Mouse (Mus musculus) cerebellum, adult 18-20 months (tissue): ENCODE data around the gene Chodl.
A peak's percentile ranks its signal among the peaks of the same experiment; 100 is the strongest.

Experiments used
- DNase-seq, 2 experiments: peaks; one replicate each; pipeline ENCODE4 v3.0.0; 2021

Gene Chodl

DNA sequence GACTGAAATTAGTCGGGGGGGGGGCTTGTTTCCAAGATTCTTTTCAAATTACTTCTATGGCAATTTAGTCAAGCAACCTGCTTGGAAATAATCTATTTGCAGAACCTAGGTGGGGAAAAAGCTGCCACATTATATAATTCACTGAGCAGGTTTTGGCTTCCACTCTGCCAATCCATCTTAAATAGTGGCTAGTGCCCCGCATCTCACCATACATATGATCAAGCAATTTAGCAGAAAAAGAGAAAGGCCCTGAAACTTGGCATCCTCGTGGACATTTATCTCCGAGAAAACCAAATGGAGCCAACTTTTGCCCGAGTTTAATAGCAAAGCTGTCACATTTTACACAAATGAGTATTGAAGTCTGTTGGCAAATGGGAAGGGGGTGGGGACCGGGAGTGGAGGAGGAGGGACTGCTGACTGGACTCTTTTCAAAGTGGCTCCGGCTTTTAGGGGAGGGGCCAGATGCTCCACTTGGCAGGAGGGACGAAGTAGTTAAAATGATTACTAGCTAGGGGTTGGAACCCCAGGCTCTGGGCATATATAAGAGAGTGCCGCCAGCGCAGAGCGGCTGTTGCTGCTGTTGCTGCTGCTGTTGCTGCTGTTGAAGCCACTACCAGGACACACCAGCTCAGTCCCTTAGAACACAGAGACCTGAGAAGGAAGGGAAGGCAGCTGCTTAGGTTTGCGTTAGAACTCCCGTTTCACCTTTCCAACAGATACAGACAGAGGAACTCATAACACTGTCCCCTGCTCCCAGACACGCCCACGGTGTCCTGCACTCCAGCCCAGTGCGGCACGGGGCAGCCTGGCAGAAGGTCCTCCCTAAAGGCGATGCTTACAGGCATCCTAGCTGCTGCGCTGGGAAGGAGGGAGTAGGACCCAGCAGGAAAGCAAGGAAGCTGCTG lies at the start of gene Chodl:
Chodl (plus strand) TSS at position 567 of the 905 bp plus-strand sequence.
- DNase-seq = no peak

DNA sequence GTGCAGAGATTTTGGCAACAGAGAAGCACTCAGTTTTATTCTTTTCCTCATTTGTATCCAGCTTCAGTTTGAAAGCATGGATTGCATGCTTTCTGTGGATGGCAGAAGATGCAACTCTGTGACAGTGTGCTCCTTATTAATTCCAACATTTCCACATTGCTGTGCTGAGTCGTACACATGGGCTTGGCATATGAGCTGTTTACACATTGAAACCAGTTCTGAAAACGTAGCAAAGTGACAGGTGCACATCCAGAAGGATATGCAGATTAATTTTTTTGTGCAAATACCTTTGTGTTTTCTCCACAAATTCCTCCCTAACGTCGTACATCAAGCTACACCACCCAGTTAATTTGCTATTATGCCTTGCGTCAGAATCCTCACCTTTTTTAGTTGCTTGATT lies 8.1 kb upstream of the Chodl start:
- DNase-seq = no peak

DNA sequence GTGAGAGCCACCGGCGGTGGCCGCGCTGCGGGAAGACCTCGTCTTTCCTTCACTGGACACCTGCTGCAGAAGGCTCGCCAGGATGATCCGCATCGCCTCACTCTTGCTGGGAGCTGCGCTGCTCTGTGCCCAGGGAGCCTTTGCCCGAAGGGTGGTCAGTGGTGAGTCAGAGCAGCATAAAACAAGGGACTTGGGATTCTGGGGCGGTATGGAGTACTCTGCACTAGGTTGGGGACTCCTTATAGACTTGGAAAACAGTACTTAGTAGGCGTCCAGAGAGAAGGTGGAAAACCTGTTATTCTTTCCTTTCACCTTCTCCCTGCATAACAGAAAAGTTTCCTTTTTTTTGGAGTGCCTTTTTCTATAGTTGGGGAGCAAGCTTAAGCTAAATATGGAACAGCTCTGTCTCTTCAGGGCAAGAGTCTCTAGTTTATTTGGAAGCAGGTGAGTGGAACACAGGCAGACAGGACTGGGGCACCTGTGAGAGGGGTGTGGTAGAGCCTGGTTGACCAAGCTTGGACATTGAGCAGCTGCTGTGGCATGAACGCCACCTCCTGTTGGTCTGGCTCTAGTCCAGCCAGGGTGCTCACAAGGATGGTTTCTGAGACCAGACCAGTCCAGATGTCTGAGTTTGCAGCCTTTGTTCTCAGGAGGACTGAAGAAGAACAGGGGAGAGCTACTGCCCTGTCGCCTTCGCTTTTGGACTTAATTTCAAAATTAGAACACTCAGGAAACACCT lies 708 bp downstream of the Chodl start:
- DNase-seq = no peak

DNA sequence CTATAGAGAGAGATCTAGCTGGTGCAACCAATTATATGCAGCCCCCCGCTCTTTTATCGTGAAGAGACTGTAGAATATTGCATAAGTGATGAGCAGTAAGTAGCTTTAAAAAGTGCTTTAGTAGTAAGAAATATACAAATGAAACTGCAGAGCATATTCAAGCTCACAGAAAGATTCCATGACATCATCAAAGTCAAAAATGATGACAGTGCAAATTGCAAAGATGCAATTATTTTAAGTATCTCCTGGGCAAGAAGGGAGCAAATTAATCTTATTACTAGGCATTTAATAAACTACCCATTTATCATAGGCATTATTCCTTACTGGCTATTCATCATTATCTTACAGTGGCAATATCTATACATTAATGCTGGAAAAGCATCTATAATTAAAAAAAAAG lies 3.5 kb downstream of the Chodl start:
- DNase-seq = no peak

DNA sequence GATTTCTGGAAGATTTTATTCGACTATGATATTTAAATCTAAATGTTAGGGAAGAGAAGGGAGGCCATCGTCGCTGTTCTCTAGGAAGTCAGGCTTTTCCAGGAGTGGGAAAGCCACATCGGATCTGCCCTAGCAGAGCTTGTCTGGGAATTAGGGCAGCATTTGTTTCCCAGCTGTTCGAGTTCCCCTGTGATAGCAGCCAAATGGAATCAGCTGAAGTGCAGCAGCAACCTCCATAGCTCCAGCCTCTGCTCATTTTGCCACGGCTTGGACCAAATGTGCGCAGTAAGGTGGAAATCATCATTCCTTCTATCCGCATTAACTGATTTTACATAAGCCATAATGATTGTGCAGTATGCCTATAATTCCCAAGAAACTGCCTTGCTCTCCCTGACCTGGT lies 7.0 kb downstream of the Chodl start:
- DNase-seq = no peak

DNA sequence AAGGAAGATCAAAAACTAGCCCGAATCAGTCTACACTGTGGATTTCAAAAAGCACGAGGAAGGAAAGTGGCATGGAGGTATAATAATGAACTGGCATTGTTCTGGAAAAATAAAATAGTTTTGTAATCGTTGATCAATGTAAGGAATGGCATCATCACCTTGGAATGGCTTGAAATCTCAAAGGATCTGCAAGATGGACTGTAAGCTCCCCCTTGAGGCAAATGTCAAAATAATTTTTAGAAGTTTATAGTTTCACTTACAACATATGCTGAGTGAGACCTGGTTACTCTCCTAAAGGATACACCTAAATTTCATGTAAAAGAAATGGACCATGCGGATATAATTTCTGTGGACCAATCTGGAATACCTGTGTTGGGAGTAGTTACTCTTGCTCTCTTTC lies 19.6 kb downstream of the Chodl start:
- DNase-seq = no peak

DNA sequence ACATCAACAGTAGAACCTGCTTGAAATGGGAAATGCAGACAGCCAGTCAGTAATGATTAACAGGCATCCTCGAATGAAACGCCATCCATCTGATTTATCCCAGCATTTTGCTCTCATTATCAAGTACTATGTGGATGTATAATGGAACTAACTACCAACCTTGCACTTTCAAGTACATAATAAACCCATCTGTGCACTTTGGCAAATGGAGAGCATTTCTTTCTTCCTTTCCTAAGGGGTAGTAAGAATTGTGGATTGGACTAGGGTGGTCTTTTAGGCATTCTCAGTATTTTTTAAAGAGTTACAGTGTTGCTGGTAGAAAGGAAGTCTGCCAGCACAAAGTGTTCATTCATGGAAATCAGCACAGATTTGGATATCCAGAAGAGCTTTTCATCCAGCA lies 26.7 kb downstream of the Chodl start:
- DNase-seq = no peak

DNA sequence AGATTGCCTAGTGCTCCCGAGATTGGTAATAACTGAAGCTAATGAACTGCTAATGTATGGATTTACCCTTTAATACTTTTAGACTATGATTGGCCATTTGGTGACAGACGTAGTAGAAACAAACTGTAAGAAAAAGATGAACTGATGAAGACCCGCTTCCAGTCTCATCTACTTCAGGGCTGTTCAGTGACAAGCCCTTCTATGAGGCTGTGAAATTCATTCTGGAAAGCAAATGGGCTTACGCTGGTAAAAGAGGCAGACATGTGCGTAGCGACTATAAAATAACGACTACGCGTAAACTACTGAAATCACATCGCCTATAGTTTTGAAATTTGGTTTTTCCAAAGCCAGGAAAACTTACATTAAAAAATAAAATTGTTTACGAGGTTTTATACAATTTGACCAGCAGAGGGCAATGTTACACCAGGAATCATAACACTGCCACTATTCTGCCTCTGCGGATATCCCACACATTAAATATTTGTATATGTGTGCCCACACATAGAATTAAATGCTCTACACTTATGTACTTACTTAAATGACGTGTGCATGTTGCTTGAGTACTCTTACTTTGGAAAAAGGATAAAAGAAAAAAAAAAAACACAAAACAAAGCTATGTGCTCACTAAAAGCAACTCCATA lies 38.5 kb downstream of the Chodl start:
- DNase-seq = peak in 1 of 2 experiments; percentile 11

DNA sequence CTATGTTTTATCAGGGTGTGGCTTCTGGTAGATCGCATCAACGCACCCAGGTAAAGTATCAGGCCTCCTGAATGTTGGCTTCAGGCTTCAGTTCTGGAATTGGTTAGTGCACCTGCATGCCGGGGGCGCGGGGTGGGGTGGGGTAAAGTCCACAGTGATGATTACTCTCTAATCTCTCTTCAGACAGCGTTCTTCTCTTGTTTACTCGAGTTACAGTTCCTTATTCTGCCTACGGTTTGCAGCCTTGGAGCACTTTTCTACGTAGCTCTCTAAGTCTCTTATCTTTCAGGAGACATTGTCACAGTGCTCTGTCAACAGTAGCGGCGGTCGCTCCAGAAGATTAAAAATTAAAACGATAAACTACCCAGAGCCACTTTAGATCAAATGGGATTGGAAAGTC lies 43.4 kb downstream of the Chodl start:
- no peak for DNase-seq

DNA sequence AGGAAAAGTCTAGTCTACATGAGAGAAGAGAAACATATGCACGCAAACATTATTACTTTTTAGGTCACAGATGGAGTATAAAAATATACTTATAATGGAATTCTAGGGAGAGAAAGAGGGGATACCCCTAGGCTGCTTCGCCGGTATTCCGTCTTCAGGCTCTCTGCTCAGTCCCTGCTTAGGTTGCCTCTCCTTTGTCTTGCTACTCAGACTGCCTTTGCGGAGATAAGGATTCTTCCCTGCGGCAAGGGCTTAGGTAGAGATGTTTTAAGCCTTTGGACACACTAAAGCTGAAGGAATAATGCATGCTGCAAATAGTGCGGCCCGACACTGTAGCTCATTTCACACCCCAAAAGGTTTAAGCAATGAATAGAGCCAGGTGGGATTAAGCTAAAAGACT lies 45.6 kb downstream of the Chodl start:
- no peak for DNase-seq
